Mouse (Mus musculus) stomach, postnatal 0 days (tissue): ENCODE data around the gene Kpna2. TPM values are rescaled to one million over a fixed set of nuclear protein-coding genes. Genes with fewer than 3 reads are reported as not detected.

Experiments used
- ATAC-seq: fragments of 200-750 bp; cut with Nextera tagmentation; 2 replicates; pipeline ENCODE4 v1.8.0; 2017; ENCODE audit not compliant: low FRiP score, low TSS enrichment
- DNase-seq: peaks from one replicate; pipeline ENCODE4 v3.0.0-alpha.2; 2016; ENCODE audit warnings: low spot score
- H3K27ac ChIP-seq: fragments of 300-500 bp; sonication (generic); replicated peaks from 2 replicates; pipeline ENCODE4 v1.5.1; 2014; ENCODE audit warnings: mild to moderate bottlenecking, control low read depth
- H3K27me3 ChIP-seq: fragments of 300-500 bp; sonication (generic); 2 replicates; pipeline ENCODE4 v1.6.1; 2014; ENCODE audit warnings: low read length; ENCODE audit not compliant: control insufficient read depth, insufficient read depth
- H3K36me3 ChIP-seq: fragments of 300-500 bp; sonication (generic); 2 replicates; pipeline ENCODE4 v1.6.1; 2014; ENCODE audit warnings: low read length, mixed read lengths; ENCODE audit not compliant: control insufficient read depth, insufficient read depth
- H3K4me1 ChIP-seq: fragments of 300-500 bp; sonication (generic); replicated peaks from 2 replicates; pipeline ENCODE4 v1.6.1; 2014; ENCODE audit warnings: antibody characterized with exemption; ENCODE audit not compliant: control insufficient read depth, insufficient read depth
- H3K4me2 ChIP-seq: fragments of 300-500 bp; sonication (generic); replicated peaks from 2 replicates; pipeline ENCODE4 v1.6.1; 2014; ENCODE audit warnings: low read depth, mild to moderate bottlenecking, control low read depth, moderate library complexity
- H3K4me3 ChIP-seq: fragments of 300-500 bp; sonication (generic); 2 replicates; pipeline ENCODE4 v1.5.1; 2014; ENCODE audit warnings: low read depth, low read length, control low read depth
- H3K9ac ChIP-seq: fragments of 300-500 bp; sonication (generic); 2 replicates; pipeline ENCODE4 v1.6.1; 2014; ENCODE audit warnings: mild to moderate bottlenecking, low read length, control low read depth, mixed read lengths
- H3K9me3 ChIP-seq: fragments of 300-500 bp; sonication (generic); 2 replicates; pipeline ENCODE4 v1.6.1; 2016; ENCODE audit warnings: low read length; ENCODE audit not compliant: control insufficient read depth
- CTCF ChIP-seq: IDR thresholded peaks from 2 replicates; pipeline ENCODE4 v1.5.1; 2016; ENCODE audit warnings: antibody characterized with exemption, low read depth, mild to moderate bottlenecking, moderate library complexity
- EP300 ChIP-seq: optimal IDR thresholded peaks from 2 replicates; pipeline ENCODE3; 2016; ENCODE audit warnings: antibody characterized with exemption
- WGBS: fragments of 180-500 bp; shearing (Covaris S2); extraction: QIAGEN DNeasy Blood & Tissue Kit; methylation state at CpG from one replicate; pipeline ENCODE4 v1.1.7; 2014; 5-methylcytosine and 5-hydroxymethylcytosine counted together
- polyA plus RNA-seq: library from polyadenylated mRNA; unstranded; fragments of >200 nt; fragmentation: Nextera tagmentation; extraction: Ambion mirVana; gene quantifications from 2 replicates; pipeline ENCODE4 v1.2.1, GENCODE M21; 2015

Gene Kpna2
- polyA plus RNA-seq, 1 experiment from 2014 or later: 158 TPM

DNA sequence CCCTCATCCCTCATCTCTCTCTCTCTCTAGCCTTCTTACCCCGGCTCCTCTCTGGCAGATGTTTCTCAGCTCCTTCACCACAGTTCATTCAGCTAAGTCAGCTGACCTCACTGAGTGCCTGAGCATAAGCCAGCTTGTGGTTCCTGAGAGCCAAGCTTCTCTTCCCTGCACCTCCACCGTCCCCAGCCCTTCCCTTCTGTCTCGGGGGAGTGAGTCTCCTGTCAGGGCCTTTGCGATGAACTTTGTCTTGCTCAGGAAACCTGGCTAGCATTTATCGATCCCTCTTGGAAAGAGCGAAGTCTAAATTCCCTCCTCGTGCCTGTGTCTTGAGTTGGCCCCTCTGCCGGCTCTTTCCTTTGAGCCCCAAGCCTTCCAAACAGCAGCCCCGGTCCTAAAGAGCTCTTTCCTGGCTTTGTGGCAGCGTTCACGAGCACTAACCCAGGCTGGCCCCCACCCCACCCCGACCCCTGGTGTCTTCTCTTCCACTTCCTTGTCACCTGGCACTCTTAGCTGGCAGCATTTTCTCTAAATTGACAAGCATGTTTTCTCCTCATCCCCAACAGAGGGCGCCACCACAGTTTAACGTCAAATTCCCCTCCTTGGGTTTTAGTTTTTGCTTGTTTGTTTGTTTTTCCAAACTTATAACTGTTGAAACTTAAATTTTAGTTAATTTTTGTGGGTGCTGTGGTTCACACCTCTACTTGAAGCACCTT lies 15.4 kb upstream of the Kpna2 start:
- Histone ChIP-seq H3K4me1 (no peaks in the 10 kb centered on the region), H3K27ac (0 out of 2 replicates have a peak overlapping the region, but pooled peaks have one; percentile 14), H3K9me3 (no peaks in the 10 kb centered on the region), H3K4me2 (no peak overlapping the region), H3K36me3 (no peaks in the 10 kb centered on the region), H3K4me3 (no peak overlapping the region), H3K27me3 (no peaks in the 10 kb centered on the region), H3K9ac (no peak overlapping the region)
- DNase-seq (peak; percentile 49), ATAC-seq (no peak)
- 26% methylated on average over 14 of the region's 14 CpGs for WGBS
- TF ChIP-seq CTCF: peak; percentile 62
- TF ChIP-seq EP300: no peak

GRCm38 (mm10) chr11:107014020-107014585 lies 14.8 kb upstream of the Kpna2 start:
- H3K27me3 ChIP-seq: no peaks in the 10 kb centered on the region
- no peak for DNase-seq
- no peak overlapping the region for H3K27ac ChIP-seq
- no peak for TF ChIP-seq EP300
- peak; percentile 44 for TF ChIP-seq CTCF
- no peak overlapping the region for H3K4me2 ChIP-seq
- no peaks in the 10 kb centered on the region for H3K9me3 ChIP-seq
- H3K9ac ChIP-seq: no peak overlapping the region
- no peak for ATAC-seq
- WGBS: 76% methylated on average over 11 of the region's 11 CpGs
- H3K4me3 ChIP-seq: no peak overlapping the region
- no peaks in the 10 kb centered on the region for H3K36me3 ChIP-seq
- no peaks in the 10 kb centered on the region for H3K4me1 ChIP-seq

DNA sequence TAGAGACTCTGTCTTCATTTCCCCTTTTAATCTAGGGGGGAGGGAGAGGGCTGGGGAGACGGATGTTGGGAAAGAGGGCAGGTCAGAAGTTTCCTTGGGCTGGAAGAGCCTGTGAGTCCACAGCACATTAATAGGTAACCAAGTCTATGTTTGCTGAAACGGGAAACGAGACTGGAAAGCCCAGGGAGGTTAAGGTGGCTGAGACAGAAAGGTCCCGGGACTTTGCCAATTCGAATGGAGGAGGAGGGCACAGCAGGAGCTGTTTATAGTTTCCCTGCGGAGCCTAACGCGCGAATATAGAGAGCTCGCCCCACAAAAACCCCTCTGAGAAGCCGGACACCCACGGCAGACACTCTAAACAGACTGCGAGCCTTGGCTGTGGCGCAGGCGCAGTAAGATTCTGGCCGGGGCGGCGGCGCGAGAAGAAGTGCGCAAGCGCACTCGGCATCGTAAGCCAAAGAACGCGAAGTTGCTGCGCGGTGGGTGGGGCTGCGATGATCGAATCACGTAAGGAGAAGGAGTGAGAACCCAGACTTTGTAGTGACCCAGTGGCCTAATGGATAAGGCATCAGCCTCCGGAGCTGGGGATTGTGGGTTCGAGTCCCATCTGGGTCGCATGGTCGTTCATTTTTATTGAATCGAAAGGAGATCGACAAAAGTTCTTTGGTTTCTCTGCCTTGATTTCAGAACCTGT lies 13.1 kb upstream of the Kpna2 start:
- Histone ChIP-seq H3K4me2 (peak overlapping the region; percentile 42), H3K27me3 (no peaks in the 10 kb centered on the region), H3K27ac (peak overlapping the region; percentile 97), H3K4me1 (no peaks in the 10 kb centered on the region), H3K4me3 (peak overlapping the region; percentile 48), H3K9me3 (no peaks in the 10 kb centered on the region), H3K36me3 (no peaks in the 10 kb centered on the region), H3K9ac (peak overlapping the region; percentile 67)
- peak; percentile 91 for ATAC-seq
- under 1% methylated on average over 37 of the region's 37 CpGs for WGBS
- DNase-seq: peak; percentile 97
- TF ChIP-seq EP300: no peak
- TF ChIP-seq CTCF: no peak

GRCm38 (mm10) chr11:107011669-107012323 lies 12.5 kb upstream of the Kpna2 start:
- DNase-seq: no peak
- H3K27me3 ChIP-seq: no peaks in the 10 kb centered on the region
- H3K4me3 ChIP-seq: peak overlapping the region; percentile 48
- no peaks in the 10 kb centered on the region for H3K36me3 ChIP-seq
- peak overlapping the region; percentile 42 for H3K4me2 ChIP-seq
- TF ChIP-seq EP300 (no peak), CTCF (no peak)
- no peak for ATAC-seq
- H3K9ac ChIP-seq: peak overlapping the region; percentile 67
- H3K27ac ChIP-seq: peak overlapping the region; percentile 97
- H3K9me3 ChIP-seq: no peaks in the 10 kb centered on the region
- H3K4me1 ChIP-seq: no peaks in the 10 kb centered on the region
- WGBS: 25% methylated on average over 18 of the region's 18 CpGs

DNA sequence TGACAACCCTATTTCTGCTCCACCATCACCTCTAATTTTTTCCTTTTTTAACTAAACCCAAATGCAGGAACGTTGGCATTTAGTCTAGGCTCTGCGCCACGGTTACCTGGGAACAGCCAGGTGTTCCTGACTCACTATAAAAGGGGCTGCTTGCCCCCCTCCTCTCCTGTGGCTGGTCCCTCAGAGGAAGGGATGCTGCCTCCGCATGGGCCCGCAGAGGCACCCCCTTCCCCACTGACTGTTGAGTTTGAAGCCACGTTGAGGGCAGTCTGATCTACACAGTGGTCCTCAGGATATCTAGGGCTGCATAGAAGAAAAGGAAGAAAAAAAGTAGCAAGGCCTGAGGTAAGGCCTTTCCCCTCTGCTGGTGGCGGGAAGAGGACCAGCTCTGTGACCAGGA lies 11.8 kb upstream of the Kpna2 start:
- Histone ChIP-seq H3K4me2 (no peak overlapping the region), H3K9ac (no peak overlapping the region), H3K9me3 (no peaks in the 10 kb centered on the region), H3K27me3 (no peaks in the 10 kb centered on the region), H3K4me1 (no peaks in the 10 kb centered on the region), H3K36me3 (no peaks in the 10 kb centered on the region), H3K27ac (no peak overlapping the region), H3K4me3 (no peak overlapping the region)
- DNase-seq (no peak), ATAC-seq (no peak)
- 76% methylated on average over 7 of the region's 7 CpGs for WGBS
- TF ChIP-seq CTCF (no peak), EP300 (no peak)
